Mouse (Mus musculus) lung, postnatal 4 days (tissue): ENCODE measurements around the gene Zfp961.
"Not testable (repeated sequence)": the region's sequence is repeated elsewhere in the genome, so short reads cannot be mapped to it uniquely, and the experiment has no call there.

ENCODE experiments used
- DNase-seq, 2 experiments: peaks; one replicate each; pipeline ENCODE4 v3.0.0; 2021

Zfp961 gene

GRCm38 (mm10) chr8:71950482-71951221 lies at the start of gene Zfp961:
Gene Zfp961 (plus strand): TSS chr8:71951038.
- peak; percentile 97 to 99 for DNase-seq

GRCm38 (mm10) chr8:71903084-71903483 lies 47.8 kb upstream of the Zfp961 start:
- DNase-seq = not testable (repeated sequence)

- DNase-seq = no peak
Measured at GRCm38 (mm10) chr8:71906809-71907208, 44.0 kb upstream of the Zfp961 start.

GRCm38 (mm10) chr8:71907798-71908257 lies 43.0 kb upstream of the Zfp961 start:
- no peak for DNase-seq

GRCm38 (mm10) chr8:71908309-71909261 lies 42.3 kb upstream of the Zfp961 start, which contains the start of the genes Zfp882 and Zfp617:
Gene Zfp882 (plus strand): TSS chr8:71908608.
Gene Zfp617 (plus strand): TSS chr8:71908635.
- peak; percentile 90 to 91 for DNase-seq

- no peak for DNase-seq
Measured at GRCm38 (mm10) chr8:71912286-71912685, 38.6 kb upstream of the Zfp961 start.

- DNase-seq = peak; percentile 95 to 98
Measured at GRCm38 (mm10) chr8:71922567-71923401, 28.1 kb upstream of the Zfp961 start.

- DNase-seq = no peak
Measured at GRCm38 (mm10) chr8:71925791-71926190, 25.0 kb upstream of the Zfp961 start.

- DNase-seq = no peak
Measured at GRCm38 (mm10) chr8:71926551-71926950, 24.3 kb upstream of the Zfp961 start.

GRCm38 (mm10) chr8:71927779-71928178 lies 23.1 kb upstream of the Zfp961 start:
- no peak for DNase-seq

- DNase-seq = not testable (repeated sequence)
Measured at GRCm38 (mm10) chr8:71938037-71938436, 12.8 kb upstream of the Zfp961 start.

- DNase-seq = peak in 1 of 2 experiments; percentile 24
Measured at GRCm38 (mm10) chr8:71940293-71941208, 10.3 kb upstream of the Zfp961 start.

GRCm38 (mm10) chr8:71941776-71942175 lies 9.1 kb upstream of the Zfp961 start:
- DNase-seq = no peak

- no peak for DNase-seq
Measured at GRCm38 (mm10) chr8:71948624-71949023, 2.2 kb upstream of the Zfp961 start.

- DNase-seq = no peak
Measured at GRCm38 (mm10) chr8:71951436-71952161, 761 bp downstream of the Zfp961 start.

- DNase-seq = no peak
Measured at GRCm38 (mm10) chr8:71952489-71952888, 1.7 kb downstream of the Zfp961 start.

GRCm38 (mm10) chr8:71952961-71953700 lies 2.3 kb downstream of the Zfp961 start:
- DNase-seq = not testable (repeated sequence)

- DNase-seq = no peak
Measured at GRCm38 (mm10) chr8:71954666-71955065, 3.8 kb downstream of the Zfp961 start.

- DNase-seq = no peak
Measured at GRCm38 (mm10) chr8:71960483-71960882, 9.6 kb downstream of the Zfp961 start.

- no peak for DNase-seq
Measured at GRCm38 (mm10) chr8:71961796-71962195, 11.0 kb downstream of the Zfp961 start.
